Mouse (Mus musculus) adrenal gland, adult (tissue): ENCODE results near the gene Trim9.

Source experiments
- DNase-seq, 2 experiments: peaks; one replicate each; pipeline ENCODE4 v3.0.0; 2022 to 2023; ENCODE audit warnings: low spot score in 1 of 2; ENCODE audit not compliant: inconsistent age in 2 of 2

Trim9 gene

DNA sequence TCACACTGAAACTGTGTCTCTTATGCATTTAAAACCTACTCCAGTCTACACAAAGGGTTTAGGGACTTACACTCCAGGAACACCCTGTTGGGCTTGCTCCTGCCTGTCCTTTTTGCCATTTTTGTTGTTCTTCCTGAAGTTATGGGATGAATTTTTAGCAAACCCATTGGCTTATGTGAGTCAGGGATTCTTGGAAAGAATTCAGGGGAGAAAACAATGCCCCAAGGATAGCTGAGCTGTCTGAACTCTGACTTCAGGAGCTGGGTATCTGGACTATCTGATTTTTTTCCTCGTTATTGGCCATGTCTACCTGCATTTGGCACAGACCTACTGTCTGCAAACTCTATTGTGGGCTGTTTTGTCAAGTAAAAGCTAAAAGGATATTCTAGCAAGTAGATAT lies 20.5 kb downstream of the Trim9 start:
- no peak for DNase-seq

- peak in 1 of 2 experiments; percentile 15 for DNase-seq
These were observed 21.0 kb downstream of the Trim9 start for GRCm38 (mm10) chr12:70326393-70326792.

DNA sequence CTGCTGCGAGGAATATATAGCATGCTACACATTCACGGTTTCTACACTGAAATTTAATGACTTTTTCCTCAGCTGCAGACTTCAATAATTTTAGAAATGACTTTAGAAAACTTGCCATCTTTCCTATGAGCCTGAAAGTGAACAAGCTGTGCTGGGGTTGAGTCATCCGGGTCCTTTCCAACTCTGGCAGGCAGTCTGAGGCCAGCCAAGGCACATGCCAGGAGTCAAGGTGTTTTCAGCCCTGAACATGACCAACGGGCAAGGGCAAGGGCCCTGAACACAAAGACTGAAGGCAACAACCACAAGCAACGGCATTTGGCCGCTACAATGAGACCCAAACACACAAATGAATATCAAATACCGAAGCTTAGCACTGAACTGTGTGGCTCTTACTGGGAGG lies 21.6 kb downstream of the Trim9 start:
- peak; percentile 22 to 59 for DNase-seq

DNA sequence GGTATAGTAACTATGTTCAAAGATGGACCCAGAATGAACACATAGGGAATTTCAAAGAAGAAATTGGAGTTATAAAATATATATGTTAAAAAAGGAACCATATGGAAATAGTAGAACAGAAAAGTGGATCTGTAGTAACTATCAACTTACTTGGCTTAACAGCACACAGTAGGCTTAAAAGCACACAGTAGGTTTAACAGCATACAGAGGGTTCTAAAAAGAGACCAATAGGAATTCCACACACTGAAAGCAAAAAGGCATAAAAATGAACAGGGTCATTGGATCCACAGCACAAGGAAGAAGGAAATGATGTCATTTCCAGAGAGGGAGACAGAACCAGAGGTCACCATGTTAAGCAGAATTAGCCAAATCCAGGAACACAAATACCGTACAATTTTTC lies 24.6 kb downstream of the Trim9 start:
- no peak for DNase-seq

DNA sequence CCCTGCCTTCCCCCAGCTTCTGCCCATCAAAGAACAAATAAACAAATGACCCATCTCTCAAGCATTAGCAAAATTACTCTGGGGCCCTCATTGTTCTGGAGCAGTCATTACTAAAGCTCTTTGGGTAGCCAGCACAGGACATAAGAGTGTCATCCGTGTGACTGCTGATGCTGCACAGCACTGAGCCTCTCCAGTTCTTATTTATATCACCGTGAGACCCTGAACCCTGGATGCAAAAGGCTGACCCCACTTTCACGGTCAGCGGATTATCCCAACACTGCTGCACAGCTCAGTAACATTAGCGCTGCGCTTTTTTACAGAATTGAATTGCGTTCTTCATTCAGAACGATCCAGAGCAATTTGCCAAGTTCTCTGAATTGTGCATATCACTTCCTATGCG lies 31.3 kb downstream of the Trim9 start:
- DNase-seq = no peak

DNA sequence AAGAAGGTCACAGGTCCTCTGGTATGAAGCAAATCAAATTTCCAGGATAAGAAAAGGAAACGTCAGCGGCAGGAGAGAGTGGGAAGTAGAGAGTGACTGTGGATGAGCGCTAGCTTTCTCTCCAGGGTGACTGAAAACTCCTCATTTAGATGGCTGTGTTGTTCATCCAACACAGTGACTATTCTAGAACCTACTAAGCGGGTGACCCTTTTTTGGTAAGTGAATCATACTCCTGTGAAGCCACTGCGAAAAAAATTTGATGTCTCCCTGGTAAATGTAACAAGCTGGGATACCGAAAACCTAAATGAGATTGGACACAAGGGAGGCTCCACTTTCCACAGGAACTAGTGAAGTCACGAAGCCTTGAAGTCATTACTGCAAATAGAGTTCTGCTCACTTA lies 39.5 kb downstream of the Trim9 start:
- DNase-seq = no peak

GRCm38 (mm10) chr12:70307062-70307461 lies 40.4 kb downstream of the Trim9 start:
- no peak for DNase-seq

DNA sequence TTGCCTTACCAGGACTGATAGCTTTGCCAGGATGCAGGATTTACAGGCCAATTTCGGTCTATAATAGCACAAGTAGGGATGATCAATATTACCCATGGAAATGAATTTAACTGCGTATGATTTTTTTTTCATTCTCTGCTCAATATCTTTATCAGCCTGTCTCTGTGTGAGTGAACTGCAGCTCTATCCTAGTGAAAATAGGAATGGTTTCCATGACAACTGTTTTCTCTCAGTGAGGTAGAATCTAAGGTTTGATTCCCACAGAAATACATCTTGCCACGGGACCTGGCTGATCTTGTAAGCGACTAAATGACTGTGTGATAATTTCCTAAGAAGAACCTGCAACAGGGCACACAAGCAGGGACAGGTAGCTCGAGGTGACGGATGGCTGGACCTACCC lies 43.4 kb downstream of the Trim9 start:
- no peak for DNase-seq

GRCm38 (mm10) chr12:70303525-70303924 lies 43.9 kb downstream of the Trim9 start:
- no peak for DNase-seq

DNA sequence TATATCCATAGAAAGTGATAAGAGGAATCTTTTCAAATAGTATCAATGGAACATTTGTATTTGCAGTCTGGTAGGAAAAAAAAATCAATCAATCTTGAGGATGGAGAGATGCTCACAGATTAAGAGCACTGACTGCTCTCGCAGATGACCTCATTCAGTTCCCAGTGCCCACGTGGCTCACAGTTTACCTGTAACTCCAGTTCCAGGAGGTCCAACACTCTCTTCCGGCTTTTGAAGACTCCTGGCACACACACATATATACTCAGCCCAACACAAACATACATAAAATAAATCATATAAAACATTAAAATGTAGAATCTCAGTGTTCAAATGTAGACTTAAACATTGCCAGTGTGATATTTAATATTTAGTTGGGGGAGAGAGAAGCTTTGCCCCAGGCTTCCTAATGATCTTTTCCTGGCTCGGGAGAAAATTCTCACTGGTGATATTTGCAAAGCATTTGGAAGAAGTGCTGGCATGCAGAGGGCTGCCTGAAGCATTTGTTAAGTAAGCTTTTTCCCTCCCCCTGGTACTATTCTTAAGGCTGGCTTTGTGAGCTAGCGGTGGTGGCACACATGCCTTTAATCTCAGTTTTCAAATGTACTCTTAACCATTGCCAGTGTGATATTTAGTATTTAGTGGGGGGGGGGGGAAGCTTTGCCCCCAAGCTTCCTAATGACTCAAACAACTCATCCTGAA lies 45.2 kb downstream of the Trim9 start:
- DNase-seq = no peak

GRCm38 (mm10) chr12:70293927-70294684 lies 53.3 kb downstream of the Trim9 start:
- DNase-seq = no peak

DNA sequence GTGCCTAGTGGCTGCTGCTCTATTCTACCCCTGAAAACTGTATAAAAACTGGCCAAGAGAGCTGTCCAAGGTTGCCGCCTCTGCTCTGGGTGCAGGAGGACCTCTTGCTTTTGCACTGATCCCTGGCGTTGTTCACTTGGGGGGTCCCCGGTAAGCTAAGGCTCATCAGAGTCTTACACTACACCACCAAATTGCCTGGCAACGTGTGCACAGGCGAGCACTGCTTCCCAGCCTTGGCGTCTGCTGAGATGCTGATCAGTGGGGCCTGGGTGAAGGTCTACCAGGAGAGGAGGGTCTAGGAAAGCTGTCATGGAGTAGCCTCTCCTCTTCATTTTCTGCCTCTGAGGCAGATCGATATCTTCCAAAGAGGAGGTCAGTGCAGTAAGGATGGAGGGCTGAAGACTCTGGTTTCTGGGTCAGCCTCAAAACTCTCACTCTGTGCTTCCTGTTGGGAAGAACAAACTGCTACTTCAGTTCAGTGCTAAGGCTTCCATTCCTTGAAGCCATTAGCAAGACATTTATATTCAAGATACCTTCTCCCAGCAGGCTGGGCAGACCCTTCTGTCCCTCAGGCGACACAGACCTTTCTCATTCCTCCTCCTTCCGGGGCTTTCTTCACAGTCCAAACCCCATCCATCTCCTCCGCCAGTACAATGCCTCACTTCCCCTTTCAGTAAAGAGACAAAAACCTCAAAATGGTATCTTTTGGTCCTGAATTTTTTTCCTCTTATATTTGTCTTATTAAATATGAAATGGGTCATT lies 54.1 kb downstream of the Trim9 start:
- DNase-seq = no peak

DNA sequence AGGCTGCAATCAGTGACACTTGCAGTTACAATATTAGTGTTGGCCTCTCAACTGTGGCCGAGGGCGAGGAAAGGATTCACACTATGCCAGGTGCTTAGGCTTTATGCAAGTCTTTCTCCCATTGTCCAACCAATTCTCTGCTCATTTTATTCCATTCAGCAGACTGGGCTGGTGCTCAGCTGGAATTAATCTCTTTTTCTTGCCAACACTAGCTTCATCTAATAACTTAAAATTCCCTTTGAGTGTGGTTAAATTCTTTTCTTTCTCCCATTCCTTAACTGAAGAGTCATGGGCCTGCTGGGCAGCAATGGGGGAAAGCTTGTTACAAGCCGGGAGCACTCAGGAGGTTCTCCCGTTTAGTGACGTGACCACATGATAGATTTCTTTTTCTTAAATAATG lies 61.9 kb downstream of the Trim9 start:
- DNase-seq = no peak

DNA sequence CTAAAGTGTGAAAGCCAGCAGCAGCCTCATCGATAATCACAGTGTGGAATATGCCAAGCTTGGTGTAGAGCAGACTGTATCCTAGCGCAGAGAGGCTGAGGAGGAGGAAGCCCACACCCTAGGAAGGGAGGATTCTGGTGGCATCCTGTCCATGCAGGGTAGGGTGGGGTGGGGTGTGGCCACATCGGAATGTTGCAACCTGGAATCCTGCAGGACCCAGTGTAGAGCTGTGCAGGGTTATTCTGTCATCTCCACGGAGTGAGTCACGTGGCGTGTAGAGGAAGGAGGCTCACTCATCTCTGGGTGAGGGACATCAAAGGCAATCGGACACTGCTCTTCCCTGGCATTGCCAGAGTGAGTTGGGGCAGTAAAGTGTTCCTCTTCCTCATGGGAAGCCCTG lies 62.4 kb downstream of the Trim9 start:
- DNase-seq = no peak

DNA sequence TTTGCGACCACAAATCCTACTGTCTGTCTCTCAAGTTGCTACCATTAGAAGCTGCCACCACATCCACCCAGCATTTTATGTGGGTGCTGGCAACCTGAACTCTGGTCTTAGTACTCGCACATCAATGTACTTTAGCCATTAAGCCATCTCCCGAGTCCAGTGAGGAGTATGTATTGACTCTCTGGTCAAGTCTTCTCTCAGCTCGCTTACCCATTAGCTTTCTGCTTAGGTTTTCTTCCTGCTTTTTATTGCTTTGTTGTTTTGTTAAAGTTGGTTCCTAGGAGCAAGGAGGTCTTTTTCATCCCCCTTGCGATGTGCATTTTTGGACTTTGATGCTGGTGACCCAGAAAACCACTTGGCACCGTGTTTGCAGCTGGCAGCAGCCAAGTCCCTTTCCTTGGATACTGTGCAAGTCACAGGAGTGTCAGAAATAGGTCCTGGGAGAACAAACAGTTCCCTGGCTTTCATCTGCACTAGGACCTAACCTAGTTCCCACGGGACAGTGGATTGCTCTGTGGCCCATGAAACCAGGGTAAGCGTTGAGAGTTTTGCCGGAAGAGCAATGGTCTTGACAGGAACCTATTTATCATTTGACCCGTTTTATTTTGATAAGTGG lies 64.2 kb downstream of the Trim9 start:
- DNase-seq = peak; percentile 11 to 29

- DNase-seq = no peak
These were observed 66.5 kb downstream of the Trim9 start for GRCm38 (mm10) chr12:70280930-70281329.

- no peak for DNase-seq
These were observed 67.0 kb downstream of the Trim9 start for GRCm38 (mm10) chr12:70280381-70280780.

GRCm38 (mm10) chr12:70277071-70277939 lies 70.1 kb downstream of the Trim9 start:
- DNase-seq = no peak

- DNase-seq = no peak
These were observed 77.7 kb downstream of the Trim9 start for GRCm38 (mm10) chr12:70269724-70270123.

GRCm38 (mm10) chr12:70267314-70267713 lies 80.1 kb downstream of the Trim9 start:
- DNase-seq = no peak
